Mouse (Mus musculus) stomach, adult 2 months (tissue): ENCODE data around the gene Rab6b. TPM values are rescaled to one million over a fixed set of nuclear protein-coding genes. Genes with fewer than 3 reads are reported as not detected.

Experiments
- polyA plus RNA-seq: library from polyadenylated mRNA; depleted of rRNA; stranded (reverse); fragments of >200 nt; gene quantifications from 2 replicates; pipeline ENCODE4 v1.2.3, GENCODE M21; 2012; rRNA removed

The Rab6b gene
- polyA plus RNA-seq: 7.1 and 7.7 TPM in 2 replicates

DNA sequence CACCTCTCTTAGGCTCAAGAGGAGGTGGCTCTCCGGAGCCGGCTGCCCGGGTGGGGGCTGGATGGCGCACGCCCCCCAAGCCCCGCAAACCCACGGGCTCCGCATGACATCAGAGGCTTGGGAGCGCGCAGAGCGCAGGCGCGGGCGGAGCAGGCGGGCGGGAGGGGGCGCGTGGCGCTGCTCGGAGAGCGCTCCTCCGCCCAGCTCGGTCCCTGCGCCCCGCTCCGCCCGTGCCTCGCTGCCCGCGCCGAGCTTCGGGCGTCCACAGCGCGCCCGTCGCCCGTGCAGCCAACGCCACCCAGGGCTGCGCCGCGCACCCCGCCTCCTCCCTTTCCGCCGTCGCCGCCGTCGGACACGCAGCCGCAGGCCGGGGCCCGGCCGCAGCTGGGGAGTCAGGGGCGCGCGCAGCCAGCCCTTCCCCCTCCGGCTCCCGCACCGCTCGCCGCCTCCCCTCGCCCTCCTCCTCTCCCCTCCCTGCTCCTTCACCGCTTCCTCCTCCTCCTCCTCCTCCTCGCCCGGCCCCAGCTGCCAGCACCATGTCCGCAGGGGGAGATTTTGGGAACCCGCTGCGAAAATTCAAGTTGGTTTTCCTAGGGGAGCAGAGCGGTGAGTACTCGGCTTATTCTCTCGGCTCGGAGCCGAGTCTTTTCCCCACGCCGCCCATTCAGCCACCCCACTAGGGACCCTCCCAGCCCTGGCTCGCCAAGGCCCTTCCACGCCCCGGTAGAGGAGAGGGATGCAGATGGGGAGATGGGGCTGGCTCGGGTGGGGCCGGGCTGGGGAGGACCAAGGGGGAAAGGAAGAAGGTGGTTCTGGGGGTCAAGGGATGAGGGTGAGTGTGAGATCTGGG lies at the start of gene Rab6b:
Rab6b (plus strand) TSS at position 167 of the 850 bp plus-strand sequence.

DNA sequence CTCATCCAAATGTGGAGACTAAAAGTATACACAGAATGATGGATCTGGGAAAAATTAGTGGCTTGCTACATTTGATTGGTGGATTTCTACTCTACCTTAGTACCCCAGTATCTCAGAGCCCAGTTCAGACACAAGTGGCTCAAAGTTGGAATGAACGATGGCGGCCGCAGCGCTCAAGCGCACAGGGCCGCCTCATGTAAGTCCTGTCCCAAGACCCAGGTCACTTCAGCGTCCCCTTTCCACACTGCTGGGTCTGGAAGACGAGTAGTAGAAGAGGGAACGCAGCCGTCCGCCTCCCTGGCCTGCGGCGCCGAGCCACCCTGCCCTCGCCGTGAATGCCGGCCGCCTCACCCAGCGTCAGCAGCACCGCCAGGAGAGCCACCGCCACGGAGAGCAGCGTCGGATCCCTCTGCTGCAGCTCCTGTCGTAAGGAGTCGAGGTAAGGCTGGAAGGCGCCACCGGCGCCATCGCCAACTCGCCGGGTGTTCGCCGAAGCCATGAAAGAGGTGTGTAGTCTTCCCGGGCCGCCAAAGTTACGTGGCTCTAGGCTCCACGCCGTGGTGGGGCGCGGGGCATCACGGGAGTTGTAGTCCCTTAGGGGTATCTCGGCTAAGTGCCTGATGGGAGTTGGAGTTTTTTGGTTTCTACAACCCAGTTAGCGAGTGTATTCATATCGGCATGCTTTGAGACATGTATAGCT lies 90.1 kb downstream of the Rab6b start, which contains the start of gene Srprb:
Srprb (minus strand) TSS at position 577 of the 700 bp plus-strand sequence.

DNA sequence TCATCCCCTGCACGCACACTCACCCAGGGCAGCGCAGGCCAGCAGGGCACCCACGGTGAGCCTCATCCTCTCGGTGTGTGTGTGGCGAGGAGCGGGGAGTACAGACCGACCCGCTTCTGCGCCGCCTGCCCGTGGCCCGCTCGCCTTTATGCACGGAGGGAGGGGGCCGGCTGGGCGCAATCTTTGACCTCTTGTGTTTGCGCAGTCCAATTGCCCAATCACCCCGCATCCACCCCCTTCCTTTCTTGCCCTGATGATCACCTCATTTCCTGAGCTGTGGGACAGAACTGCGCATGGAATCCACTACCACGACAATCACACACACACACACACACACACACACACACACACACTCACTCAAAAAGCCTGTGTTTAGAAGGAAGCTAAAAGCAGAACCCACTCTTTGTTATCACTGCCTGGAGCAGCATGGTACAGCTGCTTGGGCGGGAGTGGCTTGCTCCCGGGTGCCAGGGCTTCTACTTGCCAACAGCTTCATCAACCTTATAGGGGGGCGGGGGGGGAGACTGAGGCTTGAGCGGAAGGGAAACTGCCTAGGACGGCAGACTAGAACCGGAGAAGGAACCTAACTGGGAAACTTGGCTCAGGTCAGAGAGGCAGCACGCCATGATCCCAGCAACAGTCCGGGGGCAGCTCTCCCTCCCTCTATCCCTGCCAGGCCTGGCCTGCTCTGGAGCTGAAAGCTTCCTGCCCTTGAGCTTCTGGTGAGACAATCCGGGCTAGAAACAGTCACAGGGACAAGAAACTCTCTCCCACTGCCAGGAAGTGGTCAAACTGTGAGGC lies 118.8 kb downstream of the Rab6b start, which contains the start of the genes Gm20425 and Trf:
Gm20425 (minus strand) TSS at position 157 of the 801 bp plus-strand sequence.
Trf (minus strand) TSS at position 294 of the 801 bp plus-strand sequence.

Other genes starting within 250 kb of the Rab6b start
- 30.4 and 41.7 TPM in 2 replicates for gene Slco2a1, start 123.1 kb upstream of the Rab6b start, polyA plus RNA-seq
- gene Srprb, start 90.3 kb downstream of the Rab6b start, polyA plus RNA-seq: 22.2 and 24.1 TPM in 2 replicates
- 0.16 TPM in 1 of 2 replicates, not detected in the other for gene Gm20425, start 118.5 kb downstream of the Rab6b start, polyA plus RNA-seq
- gene Trf, start 118.7 kb downstream of the Rab6b start, polyA plus RNA-seq: 34.0 and 46.7 TPM in 2 replicates
- gene 1300017J02Rik, start 193.3 kb downstream of the Rab6b start, polyA plus RNA-seq: 0.08 and 0.10 TPM in 2 replicates
- 2.8 TPM in 2 replicates for gene Topbp1, start 193.4 kb downstream of the Rab6b start, polyA plus RNA-seq